Mouse (Mus musculus) frontal cortex, adult 2 months (tissue): ENCODE measurements around the gene Olfr1121. TPM values are rescaled to one million over a fixed set of nuclear protein-coding genes. Genes with fewer than 3 reads are reported as not detected.
"Not testable (repeated sequence)": the region's sequence is repeated elsewhere in the genome, so short reads cannot be mapped to it uniquely, and the experiment has no call there.

Experiments used
- DNase-seq, 2 experiments: peaks; one replicate each; pipeline ENCODE4 v3.0.0; 2022; ENCODE audit warnings: low spot score in 1 of 2; ENCODE audit errors: extremely low spot score in 1 of 2
- polyA plus RNA-seq: library from polyadenylated mRNA; depleted of rRNA; stranded (reverse); fragments of >200 nt; gene quantifications from 2 replicates; pipeline ENCODE4 v1.2.3, GENCODE M21; 2012; rRNA removed

The Olfr1121 gene
- not detected in 2 replicates for polyA plus RNA-seq

- no peak for DNase-seq
Measured at GRCm38 (mm10) chr2:87369595-87369994, at the start of gene Olfr1121. Olfr1121 (plus strand) TSS chr2:87369895.

- no peak for DNase-seq
Measured at GRCm38 (mm10) chr2:87354515-87354914, 15.2 kb upstream of the Olfr1121 start, which contains the start of gene Olfr1120. Olfr1120 (plus strand) TSS chr2:87354815.

DNA sequence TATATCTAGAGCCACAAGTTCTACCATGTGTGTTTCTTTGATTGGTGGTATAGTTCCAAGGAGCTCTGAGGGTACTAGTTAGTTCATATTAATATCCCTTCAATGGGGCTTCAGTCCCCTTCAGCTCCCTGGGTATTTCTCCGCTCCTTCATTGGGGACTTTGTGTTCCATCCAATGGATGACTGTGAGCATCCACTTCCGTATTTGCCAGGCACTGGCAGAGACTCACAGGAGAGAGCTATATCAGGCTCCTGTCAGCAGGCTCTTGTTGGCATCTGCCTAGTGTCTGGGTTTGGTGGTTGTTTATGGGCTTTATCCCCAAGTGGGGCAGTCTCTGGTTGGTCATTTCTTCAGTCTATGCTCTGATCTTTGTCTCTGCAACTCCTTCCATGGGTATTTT lies 9.6 kb upstream of the Olfr1121 start:
- DNase-seq: not testable (repeated sequence)

GRCm38 (mm10) chr2:87371726-87372125 lies 2.0 kb downstream of the Olfr1121 start:
- no peak for DNase-seq

DNA sequence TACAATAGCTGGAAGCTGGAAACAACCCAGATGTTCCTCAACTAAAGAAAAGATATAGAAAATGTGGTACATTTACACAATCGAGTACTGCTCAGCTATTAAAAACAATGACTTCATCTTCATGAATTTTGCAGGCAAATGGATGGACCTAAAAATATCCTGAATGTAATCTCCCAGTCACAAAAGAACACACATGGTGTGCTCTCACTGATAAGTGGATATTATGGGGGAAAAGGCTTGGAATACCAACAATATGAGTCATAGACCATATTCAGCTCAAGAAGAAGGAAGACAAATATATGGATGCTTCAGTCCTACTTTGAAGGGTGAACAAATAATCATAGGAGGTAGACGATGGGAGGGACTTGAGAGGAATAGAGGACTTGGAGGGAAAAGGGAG lies 14.2 kb downstream of the Olfr1121 start:
- DNase-seq: no peak

GRCm38 (mm10) chr2:87385549-87385948 lies 15.9 kb downstream of the Olfr1121 start, which contains the start of gene Olfr1122:
Olfr1122 (plus strand) TSS chr2:87385849.
- DNase-seq: no peak

- DNase-seq: not testable (repeated sequence)
Measured at GRCm38 (mm10) chr2:87393605-87394004, 23.9 kb downstream of the Olfr1121 start.

DNA sequence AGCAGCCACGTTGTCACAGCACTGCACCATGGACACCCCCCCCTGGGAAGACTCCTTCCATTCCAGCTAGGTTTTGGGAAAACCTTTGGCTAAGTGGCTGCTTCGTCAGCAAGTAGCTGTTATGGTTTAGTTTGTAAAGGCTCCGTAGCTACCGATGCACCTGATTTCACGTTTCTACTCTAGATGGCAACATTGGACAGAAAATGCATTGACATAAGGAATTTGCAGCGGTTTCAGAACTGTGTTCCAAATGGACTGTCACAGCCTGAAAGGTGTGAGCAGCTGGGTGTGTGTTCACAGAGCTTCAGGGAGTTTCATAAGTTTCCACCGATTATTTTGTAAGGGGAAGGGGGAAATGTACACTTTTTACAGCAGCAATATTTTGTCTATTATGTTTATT lies 25.0 kb downstream of the Olfr1121 start:
- peak in 1 of 2 experiments; percentile 51 for DNase-seq

- no peak for DNase-seq
Measured at GRCm38 (mm10) chr2:87416335-87416734, 46.6 kb downstream of the Olfr1121 start, which contains the start of gene Olfr1123. Olfr1123 (plus strand) TSS chr2:87416635.

Other genes with a start within 250 kb of the Olfr1121 start
- gene Olfr1110, start 229.6 kb upstream of the Olfr1121 start, polyA plus RNA-seq: 0.04 TPM in 1 of 2 replicates, not detected in the other
- gene Olfr1111, start 217.3 kb upstream of the Olfr1121 start, polyA plus RNA-seq: not detected in 2 replicates
- not detected in 2 replicates for gene Olfr1112, start 182.1 kb upstream of the Olfr1121 start, polyA plus RNA-seq
- not detected in 2 replicates for gene Olfr1113, start 160.9 kb upstream of the Olfr1121 start, polyA plus RNA-seq
- not detected in 2 replicates for gene Olfr1115, start 121.9 kb upstream of the Olfr1121 start, polyA plus RNA-seq
- not detected in 2 replicates for gene Olfr1116, start 102.4 kb upstream of the Olfr1121 start, polyA plus RNA-seq
- gene Olfr1118, start 62.3 kb upstream of the Olfr1121 start, polyA plus RNA-seq: not detected in 2 replicates
- not detected in 2 replicates for gene Olfr1120, start 15.1 kb upstream of the Olfr1121 start, polyA plus RNA-seq
- not detected in 2 replicates for gene Olfr1122, start 16.0 kb downstream of the Olfr1121 start, polyA plus RNA-seq
- not detected in 2 replicates for gene Olfr1123, start 46.7 kb downstream of the Olfr1121 start, polyA plus RNA-seq
- not detected in 2 replicates for gene Olfr1124, start 60.4 kb downstream of the Olfr1121 start, polyA plus RNA-seq
- not detected in 2 replicates for gene Olfr1126, start 84.1 kb downstream of the Olfr1121 start, polyA plus RNA-seq
- gene Pramel7, start 127.2 kb downstream of the Olfr1121 start, polyA plus RNA-seq: not detected in 2 replicates
- gene Pramel6, start 136.7 kb downstream of the Olfr1121 start, polyA plus RNA-seq: not detected in 2 replicates
- gene Olfr153, start 161.9 kb downstream of the Olfr1121 start, polyA plus RNA-seq: not detected in 2 replicates
- gene Olfr1128, start 175.6 kb downstream of the Olfr1121 start, polyA plus RNA-seq: not detected in 2 replicates
- gene Olfr1129, start 204.0 kb downstream of the Olfr1121 start, polyA plus RNA-seq: not detected in 2 replicates
- not detected in 2 replicates for gene Olfr1130, start 236.3 kb downstream of the Olfr1121 start, polyA plus RNA-seq